Mouse (Mus musculus) midbrain, embryonic 11.5 days (tissue): ENCODE data around the gene Gabrb1. TPM values are rescaled to one million over a fixed set of nuclear protein-coding genes. Genes with fewer than 3 reads are reported as not detected.

ENCODE experiments used
- ATAC-seq: fragments of 200-750 bp; cut with Nextera tagmentation; 2 replicates; pipeline ENCODE4 v1.8.0; 2017; ENCODE audit warnings: moderate TSS enrichment, moderate library complexity; ENCODE audit not compliant: low FRiP score
- DNase-seq: peaks from one replicate; pipeline ENCODE4 v3.0.0; 2015; ENCODE audit warnings: low spot score; ENCODE audit errors: missing footprints
- H3K27ac ChIP-seq: fragments of 300-500 bp; sonication (generic); 2 replicates; pipeline ENCODE4 v1.5.1; 2014; ENCODE audit warnings: low read depth, low read length
- H3K27me3 ChIP-seq: fragments of 300-500 bp; sonication (generic); 2 replicates; pipeline ENCODE4 v1.6.1; 2014; ENCODE audit warnings: mild to moderate bottlenecking, low read length, moderate library complexity, mixed read lengths; ENCODE audit not compliant: control insufficient read depth, insufficient read depth
- H3K36me3 ChIP-seq: fragments of 300-500 bp; sonication (generic); 2 replicates; pipeline ENCODE4 v1.6.1; 2014; ENCODE audit warnings: mild to moderate bottlenecking, low read length, moderate library complexity, mixed read lengths; ENCODE audit not compliant: control insufficient read depth, insufficient read depth
- H3K4me1 ChIP-seq: fragments of 300-500 bp; sonication (generic); 2 replicates; pipeline ENCODE4 v1.6.1; 2014; ENCODE audit warnings: low read length; ENCODE audit not compliant: control insufficient read depth, insufficient read depth
- H3K4me2 ChIP-seq: fragments of 300-500 bp; sonication (generic); 2 replicates; pipeline ENCODE4 v1.6.1; 2014; ENCODE audit warnings: mild to moderate bottlenecking, moderate library complexity
- H3K4me3 ChIP-seq: fragments of 300-500 bp; sonication (generic); 2 replicates; pipeline ENCODE4 v1.5.1; 2014; ENCODE audit warnings: low read depth, low read length
- H3K9ac ChIP-seq: fragments of 300-500 bp; sonication (generic); 2 replicates; pipeline ENCODE4 v1.6.1; 2014; ENCODE audit warnings: low read length
- H3K9me3 ChIP-seq: fragments of 300-500 bp; sonication (generic); 2 replicates; pipeline ENCODE4 v1.6.1; 2016; ENCODE audit warnings: low read length; ENCODE audit not compliant: control insufficient read depth
- WGBS: fragments of 180-500 bp; shearing (Covaris S2); extraction: QIAGEN DNeasy Blood & Tissue Kit; methylation state at CpG from one replicate; pipeline ENCODE4 v1.1.7; 2014; 5-methylcytosine and 5-hydroxymethylcytosine counted together
- polyA plus RNA-seq: library from polyadenylated mRNA; unstranded; fragments of >200 nt; fragmentation: Nextera tagmentation; extraction: Ambion mirVana; gene quantifications from 2 replicates; pipeline ENCODE4 v1.2.1, GENCODE M21; 2014

Gabrb1 gene
- polyA plus RNA-seq, 1 experiment from 2014 or later, result 0.90 TPM

DNA sequence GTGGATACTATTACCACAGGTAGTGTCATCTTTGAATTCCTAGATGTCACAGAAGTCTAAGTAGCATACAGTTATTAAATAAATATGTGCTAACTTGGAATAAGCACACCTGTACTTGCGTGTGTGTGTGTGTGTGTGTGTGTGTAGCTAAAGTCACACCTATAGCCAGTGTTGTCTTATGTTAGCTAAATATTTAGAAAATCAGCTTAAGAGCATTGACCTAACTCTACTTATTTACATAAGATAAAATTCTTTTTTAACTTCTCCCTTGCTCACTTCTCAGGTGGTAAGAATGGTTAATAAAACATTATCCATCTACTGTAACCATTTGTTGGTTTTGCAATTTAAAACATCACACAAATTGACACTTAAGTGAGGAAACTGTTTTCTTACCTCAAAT is 256.1 kb downstream of the Gabrb1 start:
- Histone ChIP-seq H3K27me3 (no peaks in the 10 kb centered on the region), H3K4me2 (no peak overlapping the region), H3K9me3 (no peaks in the 10 kb centered on the region), H3K27ac (no peak overlapping the region), H3K36me3 (no peaks in the 10 kb centered on the region), H3K4me1 (no peaks in the 10 kb centered on the region), H3K4me3 (no peak overlapping the region), H3K9ac (no peak overlapping the region)
- no peak for ATAC-seq
- 84% methylated on average over 1 of the region's 1 CpGs for WGBS
- DNase-seq, result no peak

DNA sequence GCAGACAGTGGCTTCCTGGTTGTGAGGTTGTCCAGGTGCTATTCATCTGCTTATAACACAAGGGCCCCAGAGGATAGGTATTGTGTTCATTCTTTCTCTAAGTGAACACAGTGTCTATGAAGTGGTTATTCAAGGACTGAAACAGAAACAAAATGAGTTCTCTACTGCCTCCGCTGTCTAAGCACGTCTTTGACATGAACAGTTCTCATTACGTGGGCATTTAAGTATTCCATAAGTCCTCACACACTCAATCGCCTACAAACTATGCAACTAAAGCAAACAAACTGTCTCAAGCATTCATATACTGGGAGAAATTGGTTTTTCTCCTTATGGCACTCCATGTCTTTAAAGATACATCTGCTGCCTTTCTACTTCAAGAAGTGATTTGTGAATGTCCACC is 257.8 kb downstream of the Gabrb1 start:
- ATAC-seq, result no peak

DNA sequence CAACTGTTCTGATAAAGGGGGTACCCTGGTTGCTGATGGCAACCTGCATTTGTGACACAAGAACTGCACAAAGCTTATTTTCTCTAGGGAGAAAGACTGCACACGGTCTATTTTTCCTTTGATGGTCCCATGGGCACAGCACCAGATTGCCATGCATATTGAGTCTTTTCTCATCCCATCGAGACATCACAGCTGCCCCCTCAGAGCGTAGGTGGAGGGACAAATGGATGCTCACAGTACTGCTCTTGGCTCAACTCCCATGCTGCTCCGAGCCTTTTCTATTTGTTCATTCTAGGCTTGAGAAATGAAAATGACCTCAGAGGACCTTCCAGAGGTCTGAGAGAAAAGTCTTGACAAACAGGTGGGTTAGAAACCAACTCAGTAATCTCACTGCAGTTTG is 259.3 kb downstream of the Gabrb1 start:
- Histone ChIP-seq H3K4me3 (no peak overlapping the region), H3K4me2 (no peak overlapping the region), H3K4me1 (no peaks in the 10 kb centered on the region), H3K9ac (no peak overlapping the region), H3K9me3 (no peaks in the 10 kb centered on the region), H3K27ac (no peak overlapping the region), H3K27me3 (no peaks in the 10 kb centered on the region), H3K36me3 (no peaks in the 10 kb centered on the region)
- DNase-seq, result no peak
- 83% methylated on average over 4 of the region's 4 CpGs for WGBS
- no peak for ATAC-seq

More for the DNA sequence above, 257.8 kb downstream of the Gabrb1 start:
- no peak overlapping the region for H3K27ac ChIP-seq
- H3K27me3 ChIP-seq, result no peaks in the 10 kb centered on the region
- H3K4me1 ChIP-seq, result no peaks in the 10 kb centered on the region
- no peaks in the 10 kb centered on the region for H3K9me3 ChIP-seq
- WGBS, result 87% methylated on average over 4 of the region's 4 CpGs
- no peak for DNase-seq
- no peak overlapping the region for H3K4me2 ChIP-seq
- H3K9ac ChIP-seq, result no peak overlapping the region
- H3K4me3 ChIP-seq, result no peak overlapping the region
- H3K36me3 ChIP-seq, result no peaks in the 10 kb centered on the region

DNA sequence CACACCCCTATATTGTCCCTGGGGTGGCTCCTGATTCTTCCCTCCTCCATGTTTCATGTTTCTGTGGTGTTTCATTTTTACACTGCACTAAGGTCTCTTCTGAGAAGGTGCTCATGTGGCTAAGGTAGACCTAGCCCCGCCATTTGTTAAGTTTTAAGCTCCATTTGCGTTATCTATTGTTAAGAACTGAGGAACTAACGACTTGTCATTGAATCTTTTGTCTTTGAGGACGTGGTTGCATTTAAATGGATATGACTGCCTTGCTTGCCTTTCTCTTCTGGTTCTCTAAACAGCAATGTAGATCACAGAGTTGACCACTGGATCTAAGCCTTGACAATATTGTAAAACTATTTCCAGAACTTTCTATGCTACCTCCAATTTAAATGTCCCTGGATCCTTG is 265.7 kb downstream of the Gabrb1 start:
- Histone ChIP-seq H3K4me1 (no peaks in the 10 kb centered on the region), H3K4me2 (no peak overlapping the region), H3K27ac (no peak overlapping the region), H3K9me3 (no peaks in the 10 kb centered on the region), H3K36me3 (no peaks in the 10 kb centered on the region), H3K27me3 (no peaks in the 10 kb centered on the region), H3K4me3 (no peak overlapping the region), H3K9ac (no peak overlapping the region)
- no peak for DNase-seq
- no peak for ATAC-seq
- WGBS, result 73% methylated on average over 4 of the region's 4 CpGs

DNA sequence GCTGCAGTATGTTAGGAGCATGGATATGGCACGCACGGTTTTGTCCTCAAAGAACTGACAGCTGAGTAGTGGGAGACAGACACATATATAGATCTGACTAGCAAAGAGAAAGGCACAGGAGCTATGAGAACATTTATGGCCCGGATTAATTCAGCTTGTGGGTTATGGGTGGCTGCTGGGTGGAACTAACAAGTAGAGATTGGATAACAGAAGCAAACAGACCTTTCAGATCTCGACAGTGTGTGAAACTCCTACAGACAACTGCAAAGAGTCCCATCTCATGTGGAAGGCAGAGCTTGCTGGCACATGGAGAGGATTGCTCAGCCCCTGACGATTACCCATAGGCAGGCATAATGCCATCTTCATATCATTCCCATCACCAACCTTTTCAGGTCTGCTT is 268.4 kb downstream of the Gabrb1 start:
- Histone ChIP-seq H3K4me2 (no peak overlapping the region), H3K9ac (no peak overlapping the region), H3K27ac (no peak overlapping the region), H3K27me3 (no peaks in the 10 kb centered on the region), H3K4me1 (no peaks in the 10 kb centered on the region), H3K4me3 (no peak overlapping the region), H3K36me3 (no peaks in the 10 kb centered on the region), H3K9me3 (no peaks in the 10 kb centered on the region)
- no peak for DNase-seq
- ATAC-seq, result no peak
- 81% methylated on average over 5 of the region's 5 CpGs for WGBS

DNA sequence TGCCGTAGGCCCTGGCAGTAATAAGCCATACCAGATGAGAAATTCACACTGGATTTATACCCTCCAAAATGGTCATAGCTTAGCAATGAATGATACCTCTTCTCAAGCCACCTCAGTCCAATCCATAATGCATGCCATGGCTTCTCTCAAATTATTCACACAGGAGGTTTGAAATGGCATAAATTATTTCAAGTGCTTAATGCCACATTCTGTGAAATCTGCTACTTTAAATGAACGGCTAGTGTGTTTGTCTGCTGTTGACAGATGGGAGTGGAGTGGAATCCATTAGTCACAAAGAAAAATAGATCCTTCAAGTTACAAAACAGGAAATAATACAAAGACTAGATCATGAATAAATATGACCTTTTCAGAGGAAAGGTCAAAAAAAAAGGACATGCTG is 272.1 kb downstream of the Gabrb1 start:
- ATAC-seq (no peak), DNase-seq (no peak)
- Histone ChIP-seq H3K4me3 (no peak overlapping the region), H3K4me2 (no peak overlapping the region), H3K27ac (no peak overlapping the region), H3K9ac (no peak overlapping the region), H3K9me3 (no peaks in the 10 kb centered on the region), H3K36me3 (no peaks in the 10 kb centered on the region), H3K27me3 (no peaks in the 10 kb centered on the region), H3K4me1 (no peaks in the 10 kb centered on the region)
- 81% methylated on average over 2 of the region's 2 CpGs for WGBS

DNA sequence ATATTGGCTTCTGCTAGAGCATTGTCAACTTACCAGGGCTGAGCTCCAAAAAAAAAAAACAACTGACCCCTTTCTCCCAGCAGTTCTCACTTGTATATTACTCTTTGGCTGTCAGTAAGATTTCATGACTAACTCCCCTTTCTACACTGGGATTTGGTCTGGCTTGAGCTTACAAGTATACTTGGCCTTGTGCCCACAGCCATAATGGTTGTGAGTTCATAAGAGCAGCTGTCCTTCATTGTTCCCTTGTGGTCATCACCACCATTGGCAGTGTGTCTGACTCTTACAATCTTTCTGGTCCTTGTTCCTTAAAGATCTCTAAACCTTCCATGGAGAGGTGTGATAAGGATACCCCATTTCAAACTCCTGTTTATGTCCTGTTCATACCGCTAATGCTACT is 293.5 kb downstream of the Gabrb1 start:
- H3K9ac ChIP-seq, result no peak overlapping the region
- no peak for DNase-seq
- no peaks in the 10 kb centered on the region for H3K36me3 ChIP-seq
- H3K9me3 ChIP-seq, result no peaks in the 10 kb centered on the region
- H3K4me1 ChIP-seq, result peaks cover 3% of the 10 kb centered on the region; the same call in 1 of the 2 replicates
- H3K27me3 ChIP-seq, result no peaks in the 10 kb centered on the region
- H3K4me2 ChIP-seq, result no peak overlapping the region
- H3K4me3 ChIP-seq, result no peak overlapping the region
- 93% methylated on average over 1 of the region's 1 CpGs for WGBS
- H3K27ac ChIP-seq, result no peak overlapping the region
- ATAC-seq, result no peak

DNA sequence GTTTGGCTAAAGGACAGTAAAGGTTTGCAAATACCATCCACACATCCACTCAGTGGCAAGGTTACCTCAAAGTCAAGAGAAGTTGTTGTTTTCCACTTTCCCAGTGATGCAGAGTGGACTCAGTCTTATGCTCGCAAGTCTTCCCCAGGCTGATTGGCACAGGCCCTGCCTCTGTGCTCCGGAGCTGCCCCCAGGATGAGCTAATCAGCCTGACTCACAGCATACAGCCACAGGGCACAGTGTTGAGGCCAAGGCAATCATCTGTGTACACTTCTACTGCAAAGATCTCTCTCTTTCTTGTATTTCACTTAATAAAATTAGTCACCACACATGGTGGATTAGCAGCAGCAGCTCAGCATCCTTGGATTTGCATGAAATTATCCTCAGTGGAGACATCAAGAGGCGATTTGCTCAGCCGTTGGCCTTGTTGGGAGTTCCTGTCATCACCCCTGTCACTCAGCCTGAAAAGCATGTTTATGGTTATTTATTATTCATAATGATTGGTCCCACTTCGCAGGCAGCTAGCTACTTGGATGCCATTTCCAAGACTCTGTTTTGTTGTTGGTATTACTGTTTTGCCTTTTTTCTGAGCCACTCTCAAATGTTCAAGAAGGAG is 297.3 kb downstream of the Gabrb1 start:
- H3K27ac ChIP-seq, result no peak overlapping the region
- no peaks in the 10 kb centered on the region for H3K36me3 ChIP-seq
- WGBS, result 55% methylated on average over 5 of the region's 5 CpGs
- peak; percentile 86 for ATAC-seq
- H3K4me2 ChIP-seq, result no peak overlapping the region
- peaks cover 3% of the 10 kb centered on the region; the same call in 1 of the 2 replicates for H3K4me1 ChIP-seq
- DNase-seq, result no peak
- no peak overlapping the region for H3K4me3 ChIP-seq
- H3K9me3 ChIP-seq, result no peaks in the 10 kb centered on the region
- no peak overlapping the region for H3K9ac ChIP-seq
- no peaks in the 10 kb centered on the region for H3K27me3 ChIP-seq

DNA sequence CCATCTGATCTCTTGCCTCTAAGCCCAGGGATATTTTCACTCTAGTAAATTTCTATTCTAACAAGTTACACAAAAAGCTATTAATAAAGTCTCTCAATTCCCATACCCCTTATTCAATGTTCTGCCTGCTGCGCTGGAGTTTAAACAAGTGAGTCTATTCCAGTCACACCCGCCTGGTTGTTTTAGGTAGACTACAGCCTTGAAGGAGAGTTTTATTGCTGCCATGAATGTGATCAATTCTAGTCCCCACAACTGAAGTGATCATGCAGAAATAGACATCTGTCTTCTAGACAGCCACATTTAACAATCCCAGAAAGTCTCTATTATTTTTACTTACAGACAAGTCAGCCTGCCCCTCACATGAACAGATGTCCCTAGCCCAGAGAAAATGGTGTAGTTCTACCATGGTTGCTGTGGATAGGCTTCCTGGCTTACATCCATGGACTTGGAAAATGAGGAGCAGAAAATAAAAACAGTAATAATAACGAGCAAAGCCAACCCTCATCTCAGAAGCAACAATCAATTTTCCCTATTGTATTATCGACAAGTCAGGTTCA is 307.0 kb downstream of the Gabrb1 start:
- WGBS, result 88% methylated on average over 4 of the region's 4 CpGs
- H3K36me3 ChIP-seq, result no peaks in the 10 kb centered on the region
- H3K27me3 ChIP-seq, result no peaks in the 10 kb centered on the region
- no peak overlapping the region for H3K4me3 ChIP-seq
- no peak for DNase-seq
- H3K4me1 ChIP-seq, result 0 out of 2 replicates have a peak, but pooled peaks cover under 1% of the 10 kb centered on the region
- H3K9me3 ChIP-seq, result no peaks in the 10 kb centered on the region
- ATAC-seq, result no peak
- H3K4me2 ChIP-seq, result no peak overlapping the region
- H3K27ac ChIP-seq, result no peak overlapping the region
- no peak overlapping the region for H3K9ac ChIP-seq
